Mouse (Mus musculus) hindbrain, embryonic 10.5 days (tissue): Measurements from ENCODE around the gene Vwa5b1. TPM values are rescaled to one million over a fixed set of nuclear protein-coding genes. Genes with fewer than 3 reads are reported as not detected.

Experiments
- DNase-seq: peaks from one replicate; pipeline ENCODE4 v3.0.0-alpha.2; 2017; ENCODE audit warnings: low spot score
- H3K27ac ChIP-seq: fragments of 300-500 bp; sonication (generic); 2 replicates; pipeline ENCODE4 v1.5.1; 2016; ENCODE audit warnings: mild to moderate bottlenecking, moderate library complexity
- H3K27me3 ChIP-seq: fragments of 300-500 bp; sonication (generic); 2 replicates; pipeline ENCODE4 v1.6.1; 2016; ENCODE audit warnings: mild to moderate bottlenecking; ENCODE audit not compliant: poor library complexity, insufficient read depth, severe bottlenecking
- H3K36me3 ChIP-seq: fragments of 300-500 bp; sonication (generic); 2 replicates; pipeline ENCODE4 v1.6.1; 2016; ENCODE audit warnings: mild to moderate bottlenecking, moderate library complexity
- H3K4me1 ChIP-seq: fragments of 300-500 bp; sonication (generic); replicated peaks from 2 replicates; pipeline ENCODE4 v1.6.1; 2016; ENCODE audit warnings: mild to moderate bottlenecking
- H3K4me3 ChIP-seq: fragments of 300-500 bp; sonication (generic); 2 replicates; pipeline ENCODE4 v1.5.1; 2016; ENCODE audit warnings: mild to moderate bottlenecking, moderate library complexity
- H3K9me3 ChIP-seq: fragments of 300-500 bp; sonication (generic); 2 replicates; pipeline ENCODE4 v1.6.1; 2016; ENCODE audit warnings: mild to moderate bottlenecking, moderate library complexity
- whole genome bisulfite sequencing: fragments of 180-500 bp; shearing (Covaris S2); methylation state at CpG from one replicate; pipeline ENCODE4 v1.1.7; 2016; 5-methylcytosine and 5-hydroxymethylcytosine counted together
- polyA plus RNA-seq: library from polyadenylated mRNA; unstranded; fragments of >200 nt; fragmentation: Nextera tagmentation; extraction: Ambion mirVana; gene quantifications from 2 replicates; pipeline ENCODE4 v1.2.1, GENCODE M21; 2016

The Vwa5b1 gene
- polyA plus RNA-seq, 1 experiment from 2014 or later: 0.67 TPM

- no peaks in the 10 kb centered on the region for H3K36me3 ChIP-seq
- H3K27me3 ChIP-seq: no peaks in the 10 kb centered on the region; the same call in 1 of the 2 replicates
- no peaks in the 10 kb centered on the region for H3K9me3 ChIP-seq
- no peak overlapping the region for H3K27ac ChIP-seq
- WGBS: 70% methylated on average over 2 of the region's 2 CpGs
- DNase-seq: no peak
- H3K4me3 ChIP-seq: no peak overlapping the region
- peaks cover 23% of the 10 kb centered on the region for H3K4me1 ChIP-seq
Observed at GRCm38 (mm10) chr4:138568275-138568674, 67.4 kb downstream of the Vwa5b1 start.

- H3K36me3 ChIP-seq: no peaks in the 10 kb centered on the region
- H3K4me3 ChIP-seq: no peak overlapping the region
- H3K27me3 ChIP-seq: peaks cover 36% of the 10 kb centered on the region
- no peaks in the 10 kb centered on the region for H3K9me3 ChIP-seq
- 14% methylated on average over 8 of the region's 8 CpGs for WGBS
- H3K4me1 ChIP-seq: peaks cover 16% of the 10 kb centered on the region
- DNase-seq: peak; percentile 85
- H3K27ac ChIP-seq: no peak overlapping the region
Observed at GRCm38 (mm10) chr4:138561986-138562385, 73.7 kb downstream of the Vwa5b1 start.

GRCm38 (mm10) chr4:138555531-138555930 is 80.2 kb downstream of the Vwa5b1 start:
- DNase-seq: no peak
- peaks cover 26% of the 10 kb centered on the region for H3K4me1 ChIP-seq
- 2% methylated on average over 19 of the region's 19 CpGs for WGBS
- no peaks in the 10 kb centered on the region for H3K9me3 ChIP-seq
- no peaks in the 10 kb centered on the region for H3K36me3 ChIP-seq
- peaks cover 65% of the 10 kb centered on the region for H3K27me3 ChIP-seq
- H3K4me3 ChIP-seq: peak overlapping the region; percentile 41
- H3K27ac ChIP-seq: no peak overlapping the region

- Histone ChIP-seq H3K4me1 (peaks cover 26% of the 10 kb centered on the region), H3K4me3 (peak overlapping the region; percentile 41), H3K9me3 (no peaks in the 10 kb centered on the region), H3K27me3 (peaks cover 65% of the 10 kb centered on the region), H3K27ac (no peak overlapping the region), H3K36me3 (no peaks in the 10 kb centered on the region)
- 3% methylated on average over 14 of the region's 14 CpGs for WGBS
- DNase-seq: no peak
Observed at GRCm38 (mm10) chr4:138554934-138555333, 80.8 kb downstream of the Vwa5b1 start.

GRCm38 (mm10) chr4:138554302-138554701 is 81.4 kb downstream of the Vwa5b1 start:
- Histone ChIP-seq H3K36me3 (no peaks in the 10 kb centered on the region), H3K27ac (no peak overlapping the region), H3K27me3 (peaks cover 65% of the 10 kb centered on the region), H3K4me3 (no peak overlapping the region), H3K9me3 (no peaks in the 10 kb centered on the region), H3K4me1 (peaks cover 26% of the 10 kb centered on the region)
- 2% methylated on average over 3 of the region's 3 CpGs for WGBS
- DNase-seq: no peak

GRCm38 (mm10) chr4:138553516-138553933 is 82.2 kb downstream of the Vwa5b1 start:
- no peak overlapping the region for H3K4me3 ChIP-seq
- H3K27ac ChIP-seq: no peak overlapping the region
- no peaks in the 10 kb centered on the region for H3K36me3 ChIP-seq
- WGBS: 64% methylated on average over 8 of the region's 8 CpGs
- H3K4me1 ChIP-seq: peaks cover 27% of the 10 kb centered on the region
- peaks cover 63% of the 10 kb centered on the region for H3K27me3 ChIP-seq
- no peaks in the 10 kb centered on the region for H3K9me3 ChIP-seq
- no peak for DNase-seq

GRCm38 (mm10) chr4:138553116-138553515 is 82.6 kb downstream of the Vwa5b1 start:
- Histone ChIP-seq H3K36me3 (no peaks in the 10 kb centered on the region), H3K4me3 (no peak overlapping the region), H3K27me3 (peaks cover 63% of the 10 kb centered on the region), H3K9me3 (no peaks in the 10 kb centered on the region), H3K4me1 (peaks cover 31% of the 10 kb centered on the region), H3K27ac (no peak overlapping the region)
- WGBS: 52% methylated on average over 1 of the region's 1 CpGs
- no peak for DNase-seq

- no peak overlapping the region for H3K4me3 ChIP-seq
- no peak overlapping the region for H3K27ac ChIP-seq
- no peak for DNase-seq
- no peaks in the 10 kb centered on the region for H3K36me3 ChIP-seq
- WGBS: 90% methylated on average over 5 of the region's 5 CpGs
- H3K9me3 ChIP-seq: no peaks in the 10 kb centered on the region
- peaks cover 40% of the 10 kb centered on the region for H3K4me1 ChIP-seq
- H3K27me3 ChIP-seq: peaks cover 50% of the 10 kb centered on the region
Observed at GRCm38 (mm10) chr4:138551601-138552000, 84.1 kb downstream of the Vwa5b1 start.

- peaks cover 44% of the 10 kb centered on the region for H3K27me3 ChIP-seq
- peaks cover 34% of the 10 kb centered on the region for H3K4me1 ChIP-seq
- no peak overlapping the region for H3K4me3 ChIP-seq
- WGBS: 58% methylated on average over 5 of the region's 5 CpGs
- no peak for DNase-seq
- H3K27ac ChIP-seq: no peak overlapping the region
- H3K36me3 ChIP-seq: no peaks in the 10 kb centered on the region
- no peaks in the 10 kb centered on the region for H3K9me3 ChIP-seq
Observed at GRCm38 (mm10) chr4:138550557-138550956, 85.1 kb downstream of the Vwa5b1 start.

- WGBS: 75% methylated on average over 4 of the region's 4 CpGs
- Histone ChIP-seq H3K4me1 (peaks cover 18% of the 10 kb centered on the region), H3K4me3 (no peak overlapping the region)
Observed at GRCm38 (mm10) chr4:138548960-138549359, 86.7 kb downstream of the Vwa5b1 start.

GRCm38 (mm10) chr4:138548124-138548561 is 87.5 kb downstream of the Vwa5b1 start:
- no peak for DNase-seq

More at GRCm38 (mm10) chr4:138548960-138549359, 86.7 kb downstream of the Vwa5b1 start:
- no peaks in the 10 kb centered on the region for H3K9me3 ChIP-seq
- no peaks in the 10 kb centered on the region for H3K36me3 ChIP-seq
- peaks cover 35% of the 10 kb centered on the region for H3K27me3 ChIP-seq
- no peak overlapping the region for H3K27ac ChIP-seq
- no peak for DNase-seq

GRCm38 (mm10) chr4:138547556-138547955 is 88.1 kb downstream of the Vwa5b1 start:
- WGBS: 25% methylated on average over 10 of the region's 10 CpGs
- Histone ChIP-seq H3K4me3 (no peak overlapping the region), H3K4me1 (peaks cover 18% of the 10 kb centered on the region), H3K36me3 (no peaks in the 10 kb centered on the region), H3K27me3 (peaks cover 20% of the 10 kb centered on the region), H3K9me3 (no peaks in the 10 kb centered on the region), H3K27ac (no peak overlapping the region)
- DNase-seq: no peak

More at GRCm38 (mm10) chr4:138548124-138548561, 87.5 kb downstream of the Vwa5b1 start:
- no peak overlapping the region for H3K4me3 ChIP-seq
- no peaks in the 10 kb centered on the region for H3K9me3 ChIP-seq
- H3K27me3 ChIP-seq: peaks cover 26% of the 10 kb centered on the region
- no peaks in the 10 kb centered on the region for H3K36me3 ChIP-seq
- peaks cover 15% of the 10 kb centered on the region for H3K4me1 ChIP-seq
- H3K27ac ChIP-seq: no peak overlapping the region
- 16% methylated on average over 10 of the region's 10 CpGs for WGBS

GRCm38 (mm10) chr4:138547041-138547440 is 88.6 kb downstream of the Vwa5b1 start:
- no peaks in the 10 kb centered on the region for H3K36me3 ChIP-seq

GRCm38 (mm10) chr4:138546241-138546640 is 89.4 kb downstream of the Vwa5b1 start:
- no peak for DNase-seq
- WGBS: 86% methylated on average over 11 of the region's 11 CpGs

More at GRCm38 (mm10) chr4:138547041-138547440, 88.6 kb downstream of the Vwa5b1 start:
- peaks cover 18% of the 10 kb centered on the region for H3K4me1 ChIP-seq
- no peak for DNase-seq
- WGBS: 60% methylated on average over 6 of the region's 6 CpGs
- H3K27ac ChIP-seq: no peak overlapping the region
- no peak overlapping the region for H3K4me3 ChIP-seq
- H3K9me3 ChIP-seq: no peaks in the 10 kb centered on the region
- H3K27me3 ChIP-seq: peaks cover 20% of the 10 kb centered on the region

More at GRCm38 (mm10) chr4:138546241-138546640, 89.4 kb downstream of the Vwa5b1 start:
- Histone ChIP-seq H3K4me1 (peaks cover 18% of the 10 kb centered on the region), H3K9me3 (no peaks in the 10 kb centered on the region), H3K4me3 (no peak overlapping the region), H3K27ac (no peak overlapping the region), H3K36me3 (no peaks in the 10 kb centered on the region), H3K27me3 (peaks cover 20% of the 10 kb centered on the region)
